Mouse (Mus musculus): ENCODE data around the gene Lmnb2. TPM values are rescaled to one million over a fixed set of nuclear protein-coding genes. Genes with fewer than 3 reads are reported as not detected.

The Lmnb2 gene
- polyA plus RNA-seq, 1 experiment from 2014 or later: 23.6 TPM

DNA sequence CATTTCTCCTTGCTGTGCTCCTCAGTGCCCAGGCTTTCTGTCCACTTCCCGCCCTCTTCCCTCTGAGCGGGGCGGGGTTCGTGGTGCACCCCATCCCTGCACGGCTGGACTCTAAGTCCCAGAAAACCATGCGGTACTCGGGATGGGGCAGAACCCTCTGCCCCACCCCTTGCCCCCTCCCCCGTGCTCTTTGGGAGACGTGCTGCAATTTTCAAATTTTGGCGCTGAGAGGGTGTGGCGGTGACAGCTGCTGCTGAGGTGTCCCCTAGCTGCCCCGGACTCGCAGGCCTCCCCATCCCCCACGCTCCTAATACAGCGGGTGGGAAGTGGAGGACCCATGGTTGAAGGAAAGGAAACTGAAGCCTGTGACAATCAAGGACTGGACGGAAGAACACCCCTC, 3.9 kb upstream of the Lmnb2 start:
- 0 out of 2 replicates have a peak, but pooled peaks have one; percentile 34 for ATAC-seq

DNA sequence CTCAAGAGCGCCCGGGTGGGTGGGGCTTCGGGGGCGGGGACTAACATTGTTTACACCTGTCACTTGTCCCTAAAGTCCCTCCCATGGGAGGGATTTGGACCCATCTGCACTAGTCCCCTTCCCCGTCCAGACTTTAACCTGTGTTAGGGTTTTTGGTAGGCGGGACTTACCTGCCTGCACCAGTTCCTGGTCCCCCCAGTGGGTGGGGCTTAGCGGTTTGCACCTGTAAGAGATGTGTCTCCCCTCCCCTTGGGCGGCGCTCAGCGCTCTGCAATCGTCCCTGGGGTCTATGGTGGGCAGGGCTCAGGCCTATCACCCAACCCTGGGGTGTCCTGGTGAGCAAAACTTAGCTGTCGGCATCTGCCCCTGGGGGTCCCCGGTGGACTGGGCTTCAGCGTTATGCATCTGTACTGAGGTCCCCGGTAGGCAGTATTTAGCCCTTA, 688 bp downstream of the Lmnb2 start:
- ATAC-seq: peak; percentile 18
- no peaks in the 10 kb centered on the region for H3K9me3 ChIP-seq (replicated peaks)
- H3K36me3 ChIP-seq: peaks cover 23% of the 10 kb centered on the region
- peaks cover 56% of the 10 kb centered on the region for H3K4me1 ChIP-seq
- peak overlapping the region; percentile 70 for H3K9ac ChIP-seq
- peak overlapping the region; percentile 73 for H3K4me3 ChIP-seq
- H3K4me2 ChIP-seq: peak overlapping the region; percentile 88
- peaks cover 29% of the 10 kb centered on the region; the same call in 1 of the 2 replicates for H3K27me3 ChIP-seq (replicated peaks)
- peak overlapping the region; percentile 72; the same call in 1 of the 2 replicates for H3K27ac ChIP-seq
- WGBS (ENCODE audit: insufficient replicate concordance): 5% methylated on average over 15 of the region's 15 CpGs

More for the DNA sequence above, 3.9 kb upstream of the Lmnb2 start:
- H3K36me3 ChIP-seq: no peaks in the 10 kb centered on the region
- no peaks in the 10 kb centered on the region for H3K9me3 ChIP-seq (replicated peaks)
- peak overlapping the region; percentile 41 for H3K9ac ChIP-seq
- H3K27ac ChIP-seq: peak overlapping the region; percentile 10; the same call in 1 of the 2 replicates
- WGBS (ENCODE audit: insufficient replicate concordance): 7% methylated on average over 16 of the region's 16 CpGs
- peak overlapping the region; percentile 60 for H3K4me2 ChIP-seq
- peaks cover 38% of the 10 kb centered on the region; the same call in 1 of the 2 replicates for H3K27me3 ChIP-seq (replicated peaks)
- H3K4me3 ChIP-seq: peak overlapping the region; percentile 29; the same call in 1 of the 2 replicates
- peaks cover 35% of the 10 kb centered on the region for H3K4me1 ChIP-seq

DNA sequence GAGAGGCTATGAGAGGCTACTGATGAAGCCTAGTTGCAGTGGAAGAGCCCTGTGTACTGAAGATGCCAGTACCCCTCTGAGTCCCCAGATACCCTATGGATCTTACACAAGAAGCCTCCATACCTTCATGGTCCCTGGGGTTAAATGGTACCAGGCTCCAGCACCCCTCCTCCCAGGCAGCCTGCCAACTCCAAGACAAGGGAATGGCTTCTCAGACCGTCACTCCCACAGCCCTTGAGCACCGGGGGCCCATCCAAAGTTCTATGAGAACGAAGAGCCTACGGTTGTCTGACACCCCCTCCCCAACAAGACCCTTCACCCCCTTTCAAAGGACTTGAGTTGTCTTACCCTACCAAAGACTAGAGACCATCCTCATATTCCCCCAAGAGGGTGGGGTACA, 2.3 kb downstream of the Lmnb2 start:
- Histone ChIP-seq H3K36me3 (peaks cover 39% of the 10 kb centered on the region), H3K4me2 (no peak overlapping the region), H3K4me3 (no peak overlapping the region), H3K9me3 (replicated peaks) (no peaks in the 10 kb centered on the region), H3K4me1 (peaks cover 47% of the 10 kb centered on the region), H3K27me3 (replicated peaks) (peaks cover 19% of the 10 kb centered on the region; the same call in 1 of the 2 replicates), H3K9ac (no peak overlapping the region), H3K27ac (no peak overlapping the region)
- no peak for ATAC-seq
- WGBS (ENCODE audit: insufficient replicate concordance): 86% methylated on average over 4 of the region's 4 CpGs

DNA sequence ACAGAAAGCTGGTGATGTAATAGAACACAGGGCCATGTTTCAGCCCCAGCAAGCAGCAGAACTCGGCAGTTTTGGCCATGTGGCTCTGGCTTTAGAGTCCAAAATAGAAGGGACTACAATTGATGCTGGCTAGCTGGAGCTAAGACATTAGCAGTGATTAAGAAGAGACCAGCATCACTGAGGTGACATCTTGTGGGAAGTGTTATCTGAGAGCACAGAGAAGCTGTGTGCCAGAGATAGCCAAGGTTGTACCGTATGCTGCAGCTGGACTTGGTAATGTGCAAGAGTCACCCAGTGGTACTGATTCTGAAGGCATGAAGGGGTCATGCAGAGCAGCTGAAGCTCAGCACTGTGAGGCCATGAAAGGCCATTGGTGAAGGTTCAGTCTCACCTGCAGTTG, 2.8 kb downstream of the Lmnb2 start:
- no peaks in the 10 kb centered on the region for H3K9me3 ChIP-seq (replicated peaks)
- H3K4me2 ChIP-seq: no peak overlapping the region
- peaks cover 47% of the 10 kb centered on the region for H3K4me1 ChIP-seq
- H3K36me3 ChIP-seq: peaks cover 44% of the 10 kb centered on the region
- ATAC-seq: no peak
- WGBS (ENCODE audit: insufficient replicate concordance): 20% methylated on average over 2 of the region's 2 CpGs
- peaks cover 19% of the 10 kb centered on the region; the same call in 1 of the 2 replicates for H3K27me3 ChIP-seq (replicated peaks)
- H3K4me3 ChIP-seq: no peak overlapping the region
- no peak overlapping the region for H3K27ac ChIP-seq
- no peak overlapping the region for H3K9ac ChIP-seq

DNA sequence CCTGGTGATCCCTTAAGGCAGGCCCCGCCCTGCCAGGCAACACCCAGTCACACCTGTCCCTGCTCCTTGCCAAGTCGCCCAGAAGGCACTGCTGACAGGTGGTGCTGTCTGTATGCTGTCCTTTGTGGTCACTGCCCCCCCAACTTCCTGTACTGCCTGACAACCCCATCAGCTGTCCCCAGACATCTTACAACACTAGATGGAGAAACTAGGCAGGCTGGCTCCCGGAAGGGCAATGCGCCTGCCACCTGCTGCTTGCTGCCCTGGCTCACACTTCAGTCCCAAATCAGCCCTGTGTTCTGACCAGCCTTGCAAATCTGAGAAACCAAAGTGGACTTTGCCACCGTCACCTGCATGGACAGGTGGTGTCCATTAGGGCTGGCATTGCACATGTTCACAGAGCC, 3.8 kb downstream of the Lmnb2 start:
- 79% methylated on average over 5 of the region's 5 CpGs for WGBS (ENCODE audit: insufficient replicate concordance)
- no peak for ATAC-seq
- H3K9ac ChIP-seq: no peak overlapping the region

DNA sequence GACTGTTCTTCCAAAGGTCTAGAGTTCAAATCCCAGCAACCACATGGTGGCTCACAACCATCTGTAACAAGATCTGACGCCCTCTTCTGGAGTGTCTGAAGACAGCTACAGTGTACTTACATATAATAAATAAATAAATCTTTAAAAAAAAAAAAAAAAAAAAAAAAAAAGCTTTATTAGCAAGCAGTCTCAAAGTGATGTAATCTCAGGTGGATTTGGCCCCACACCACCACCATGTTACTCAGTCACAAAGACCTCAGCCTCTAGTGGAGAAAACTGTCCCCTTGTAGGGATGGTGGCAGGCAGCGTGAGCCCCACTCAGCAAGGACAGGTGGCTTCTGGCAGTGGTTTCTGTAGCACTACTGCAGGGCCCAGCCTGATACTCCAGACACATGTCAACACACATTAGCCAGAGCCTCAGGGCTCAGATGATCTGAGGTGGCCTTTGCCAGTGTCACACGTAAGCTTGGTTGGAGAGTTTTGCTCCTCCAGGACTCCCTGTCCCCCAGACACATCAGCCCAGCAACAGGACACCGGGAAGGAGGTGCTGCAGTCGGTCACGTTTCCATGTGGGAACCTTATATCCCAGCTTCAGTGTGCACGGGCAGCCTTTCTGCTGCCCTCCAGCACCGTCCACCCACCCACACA, 4.6 kb downstream of the Lmnb2 start:
- Histone ChIP-seq H3K27ac (no peak overlapping the region), H3K4me2 (no peak overlapping the region), H3K9ac (no peak overlapping the region), H3K4me3 (no peak overlapping the region), H3K9me3 (replicated peaks) (no peaks in the 10 kb centered on the region), H3K36me3 (peaks cover 62% of the 10 kb centered on the region), H3K4me1 (peaks cover 45% of the 10 kb centered on the region), H3K27me3 (replicated peaks) (peaks cover 8% of the 10 kb centered on the region; the same call in 1 of the 2 replicates)
- whole genome bisulfite sequencing (ENCODE audit: insufficient replicate concordance): 84% methylated on average over 7 of the region's 8 CpGs
- ATAC-seq: no peak

More for the DNA sequence above, 3.8 kb downstream of the Lmnb2 start:
- Histone ChIP-seq H3K4me3 (no peak overlapping the region), H3K27me3 (replicated peaks) (peaks cover 16% of the 10 kb centered on the region; the same call in 1 of the 2 replicates), H3K9me3 (replicated peaks) (no peaks in the 10 kb centered on the region), H3K4me1 (peaks cover 47% of the 10 kb centered on the region), H3K36me3 (peaks cover 54% of the 10 kb centered on the region), H3K4me2 (no peak overlapping the region), H3K27ac (no peak overlapping the region)

DNA sequence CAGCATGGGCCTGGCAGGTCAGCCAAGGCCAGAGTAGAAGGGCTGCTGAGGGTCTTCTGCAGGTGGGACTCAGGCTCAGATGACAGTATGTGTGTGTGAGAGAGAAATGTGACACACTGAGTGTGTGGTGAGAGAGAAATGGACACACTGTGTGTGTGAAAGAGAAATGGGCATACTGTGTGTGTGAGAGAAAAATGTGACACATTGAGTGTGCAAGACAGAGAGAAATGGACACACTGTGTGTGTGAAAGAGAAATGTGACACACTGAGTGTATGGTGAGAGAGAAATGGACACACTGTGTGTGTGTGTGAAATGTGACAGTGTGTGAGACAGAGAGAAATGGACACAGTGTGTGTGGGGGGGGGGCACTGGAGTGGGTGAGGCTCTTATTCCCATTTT, 6.2 kb downstream of the Lmnb2 start:
- Histone ChIP-seq H3K9ac (no peak overlapping the region), H3K9me3 (replicated peaks) (no peaks in the 10 kb centered on the region), H3K4me2 (no peak overlapping the region), H3K36me3 (peaks cover 77% of the 10 kb centered on the region), H3K27ac (no peak overlapping the region), H3K27me3 (replicated peaks) (no peaks in the 10 kb centered on the region), H3K4me3 (no peak overlapping the region), H3K4me1 (peaks cover 32% of the 10 kb centered on the region)
- ATAC-seq: no peak

DNA sequence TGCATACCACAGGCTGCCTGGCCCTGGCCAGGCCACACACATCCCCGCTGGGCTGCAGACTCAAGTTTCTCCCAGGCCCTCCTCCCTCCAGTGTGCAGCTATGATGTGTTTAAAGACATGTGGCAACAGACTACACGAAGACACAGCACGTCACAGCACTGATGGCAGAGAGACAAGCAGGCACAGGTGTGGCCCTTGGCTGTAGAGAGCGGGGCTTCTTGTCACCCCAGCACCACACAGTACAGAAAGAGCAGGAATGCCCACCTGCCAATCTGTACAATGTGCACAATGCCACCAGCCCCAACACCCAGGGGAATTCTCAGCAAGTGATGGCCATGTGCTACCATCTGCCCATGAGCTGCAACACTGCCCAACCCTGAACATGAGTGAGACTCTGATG, 6.7 kb downstream of the Lmnb2 start:
- Histone ChIP-seq H3K9ac (no peak overlapping the region), H3K27ac (no peak overlapping the region), H3K4me3 (no peak overlapping the region), H3K27me3 (replicated peaks) (no peaks in the 10 kb centered on the region), H3K36me3 (peaks cover 80% of the 10 kb centered on the region), H3K4me1 (peaks cover 27% of the 10 kb centered on the region), H3K9me3 (replicated peaks) (no peaks in the 10 kb centered on the region), H3K4me2 (no peak overlapping the region)
- WGBS (ENCODE audit: insufficient replicate concordance): 76% methylated on average over 4 of the region's 4 CpGs
- ATAC-seq: no peak

DNA sequence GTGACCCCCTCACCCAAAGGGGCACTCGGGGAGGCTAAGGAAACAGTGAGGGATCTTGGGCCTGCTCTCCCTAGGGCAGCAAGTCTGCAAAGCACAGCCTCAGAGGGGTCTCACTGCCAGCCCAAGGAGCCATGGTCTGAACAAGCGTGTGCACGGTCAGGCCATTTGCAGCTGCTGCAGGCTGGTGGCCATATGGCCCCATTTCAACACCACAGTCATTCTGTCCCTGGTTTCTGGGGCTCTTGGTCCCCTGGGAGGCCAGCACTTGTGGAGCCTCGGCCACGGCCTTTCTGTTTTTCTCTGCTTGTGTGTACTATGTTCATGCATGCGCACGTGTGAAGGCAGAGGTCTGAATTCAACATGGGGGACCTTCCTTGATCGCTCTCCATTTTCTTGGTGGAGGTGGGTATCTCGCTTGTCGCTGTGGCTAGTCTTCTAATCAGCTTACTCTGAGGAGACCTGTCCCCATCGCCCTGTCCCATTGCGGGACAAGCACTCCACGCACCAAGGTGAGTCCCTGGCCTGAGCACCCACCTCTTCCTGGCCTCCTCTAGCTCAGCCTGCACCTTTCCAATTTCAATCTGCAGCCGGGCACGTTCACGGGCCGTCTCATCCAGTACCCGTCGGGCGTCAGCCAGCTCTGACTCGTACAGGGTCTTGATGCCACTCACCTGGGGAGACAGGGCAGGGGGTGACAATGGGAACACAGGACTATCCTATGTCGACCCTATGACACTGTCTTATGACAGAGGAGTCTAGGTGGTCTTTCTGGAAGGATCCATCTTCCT, 8.5 kb downstream of the Lmnb2 start:
- H3K4me2 ChIP-seq: no peak overlapping the region
- no peaks in the 10 kb centered on the region for H3K27me3 ChIP-seq (replicated peaks)
- 84% methylated on average over 22 of the region's 22 CpGs for WGBS (ENCODE audit: insufficient replicate concordance)
- H3K4me1 ChIP-seq: peaks cover 9% of the 10 kb centered on the region
- no peaks in the 10 kb centered on the region for H3K9me3 ChIP-seq (replicated peaks)
- no peak overlapping the region for H3K4me3 ChIP-seq
- no peak for ATAC-seq
- no peak overlapping the region for H3K27ac ChIP-seq
- peaks cover 94% of the 10 kb centered on the region for H3K36me3 ChIP-seq
- no peak overlapping the region for H3K9ac ChIP-seq

DNA sequence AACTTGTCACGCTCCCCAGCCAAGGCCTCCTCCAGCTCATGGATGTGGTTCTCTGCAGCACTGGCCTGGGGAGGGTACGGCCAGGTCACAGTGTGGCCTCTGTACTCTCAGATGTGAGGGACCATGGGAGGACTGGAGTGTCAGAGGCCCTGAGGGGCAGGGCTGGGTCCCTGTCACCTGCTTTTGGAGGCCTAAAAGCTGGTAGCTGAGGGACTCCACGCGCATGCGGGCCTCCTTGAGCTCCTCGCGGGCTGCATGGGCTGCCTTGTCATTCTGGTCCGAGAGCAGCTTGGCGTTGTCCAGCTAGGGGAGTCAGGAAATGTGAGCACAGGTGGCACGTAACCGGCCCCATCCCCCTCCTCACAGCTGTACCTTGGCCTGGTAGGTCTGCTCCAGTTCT, 13.3 kb downstream of the Lmnb2 start:
- Histone ChIP-seq H3K4me1 (peaks cover 11% of the 10 kb centered on the region), H3K4me3 (no peak overlapping the region), H3K4me2 (no peak overlapping the region), H3K9me3 (replicated peaks) (no peaks in the 10 kb centered on the region), H3K27me3 (replicated peaks) (no peaks in the 10 kb centered on the region), H3K36me3 (peaks cover 76% of the 10 kb centered on the region), H3K9ac (no peak overlapping the region), H3K27ac (no peak overlapping the region)
- WGBS (ENCODE audit: insufficient replicate concordance): 90% methylated on average over 11 of the region's 11 CpGs
- no peak for ATAC-seq

DNA sequence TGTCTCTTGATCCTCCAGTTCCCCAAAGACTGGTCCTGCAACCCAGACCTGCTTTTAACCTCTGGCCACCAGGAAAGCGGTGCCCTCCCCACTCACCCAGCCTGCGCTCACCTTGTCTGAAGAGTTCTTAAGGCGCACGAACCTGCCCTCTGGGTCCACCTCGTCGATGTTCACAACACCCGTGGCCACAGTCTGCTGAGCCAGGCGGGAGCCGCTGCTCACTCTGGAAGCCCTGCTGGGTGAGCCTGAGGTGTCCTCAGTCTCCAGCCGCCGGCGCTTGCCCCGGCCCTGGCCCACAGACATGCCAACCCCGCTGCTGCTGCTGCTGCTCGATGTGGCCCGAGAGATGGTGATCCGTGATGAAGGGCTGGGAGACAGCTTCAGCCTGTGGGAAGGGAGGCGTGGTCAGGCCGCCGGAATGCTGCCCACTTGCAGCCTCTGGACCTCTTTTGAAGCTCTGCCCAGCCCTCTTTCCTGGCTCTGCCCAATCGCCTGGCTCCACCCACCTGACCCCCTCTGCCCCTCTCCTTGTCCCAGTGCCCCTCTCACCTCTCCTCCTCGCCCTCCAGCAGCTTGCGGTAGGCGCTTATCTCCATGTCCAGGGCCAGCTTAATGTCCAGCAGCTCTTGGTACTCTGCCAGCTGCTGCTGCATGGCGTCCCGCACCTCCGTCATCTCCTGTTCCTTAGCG, 13.9 kb downstream of the Lmnb2 start:
- Histone ChIP-seq H3K36me3 (peaks cover 75% of the 10 kb centered on the region), H3K9me3 (replicated peaks) (no peaks in the 10 kb centered on the region), H3K4me2 (no peak overlapping the region), H3K27me3 (replicated peaks) (no peaks in the 10 kb centered on the region), H3K27ac (no peak overlapping the region), H3K9ac (no peak overlapping the region), H3K4me3 (no peak overlapping the region), H3K4me1 (peaks cover 16% of the 10 kb centered on the region)
- ATAC-seq: no peak
- WGBS (ENCODE audit: insufficient replicate concordance): 81% methylated on average over 28 of the region's 28 CpGs

DNA sequence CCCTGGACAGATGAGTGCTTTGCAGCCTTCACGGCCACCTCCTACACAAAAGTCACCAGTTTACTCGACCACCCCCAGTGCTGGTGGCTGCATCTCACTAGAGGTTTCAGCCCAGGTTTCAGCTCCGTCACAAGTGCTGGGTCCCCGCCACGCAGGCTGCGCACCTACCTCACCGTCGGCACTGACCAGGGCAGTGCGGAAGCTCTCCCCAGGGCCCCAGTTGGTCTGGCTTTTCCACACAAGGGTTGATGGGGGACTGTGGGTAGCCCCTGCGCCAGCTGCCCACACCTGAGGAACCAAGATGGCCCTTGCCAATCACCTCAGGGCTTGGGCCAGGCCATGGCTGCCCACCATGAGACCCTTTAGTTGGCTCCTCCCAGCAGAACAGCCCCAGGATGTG, 14.8 kb downstream of the Lmnb2 start:
- no peaks in the 10 kb centered on the region for H3K9me3 ChIP-seq (replicated peaks)
- H3K4me3 ChIP-seq: no peak overlapping the region
- WGBS (ENCODE audit: insufficient replicate concordance): 82% methylated on average over 10 of the region's 10 CpGs
- H3K4me1 ChIP-seq: peaks cover 25% of the 10 kb centered on the region
- H3K27me3 ChIP-seq (replicated peaks): no peaks in the 10 kb centered on the region
- H3K27ac ChIP-seq: no peak overlapping the region
- no peak overlapping the region for H3K9ac ChIP-seq
- peaks cover 75% of the 10 kb centered on the region for H3K36me3 ChIP-seq
- no peak for ATAC-seq
- no peak overlapping the region for H3K4me2 ChIP-seq
